Mouse (Mus musculus) heart, postnatal 0 days (tissue): ENCODE results near the gene Fbxo7. TPM values are rescaled to one million over a fixed set of nuclear protein-coding genes. Genes with fewer than 3 reads are reported as not detected.

Experiments used
- ATAC-seq: fragments of 200-750 bp; cut with Nextera tagmentation; 2 replicates; pipeline ENCODE4 v1.8.0; 2017; ENCODE audit warnings: low read depth, moderate number of reproducible peaks, moderate library complexity; ENCODE audit not compliant: insufficient read depth
- DNase-seq: peaks from one replicate; pipeline ENCODE4 v3.0.0-alpha.2; 2016; ENCODE audit warnings: low spot score
- H3K27ac ChIP-seq: fragments of 300-500 bp; sonication (generic); 2 replicates; pipeline ENCODE4 v1.5.1; 2014; ENCODE audit warnings: low read depth, mild to moderate bottlenecking
- H3K27me3 ChIP-seq: fragments of 300-500 bp; sonication (generic); 2 replicates; pipeline ENCODE4 v1.6.1; 2014; ENCODE audit warnings: low read length, mixed read lengths; ENCODE audit not compliant: control insufficient read depth, insufficient read depth
- H3K36me3 ChIP-seq: fragments of 300-500 bp; sonication (generic); replicated peaks from 2 replicates; pipeline ENCODE4 v1.6.1; 2014; ENCODE audit warnings: low read length, mixed read lengths; ENCODE audit not compliant: control insufficient read depth, insufficient read depth
- H3K4me1 ChIP-seq: fragments of 300-500 bp; sonication (generic); 2 replicates; pipeline ENCODE4 v1.6.1; 2014; ENCODE audit warnings: antibody characterized with exemption; ENCODE audit not compliant: control insufficient read depth, insufficient read depth
- H3K4me2 ChIP-seq: fragments of 300-500 bp; sonication (generic); 2 replicates; pipeline ENCODE4 v1.6.1; 2014; ENCODE audit warnings: low read depth, mild to moderate bottlenecking, low read length, moderate library complexity
- H3K4me3 ChIP-seq: fragments of 300-500 bp; sonication (generic); 2 replicates; pipeline ENCODE4 v1.5.1; 2014; ENCODE audit warnings: low read depth, low read length
- H3K9ac ChIP-seq: fragments of 300-500 bp; sonication (generic); replicated peaks from 2 replicates; pipeline ENCODE4 v1.6.1; 2014; ENCODE audit warnings: low read depth, low read length, mixed read lengths
- H3K9me3 ChIP-seq: fragments of 300-500 bp; sonication (generic); replicated peaks from 2 replicates; pipeline ENCODE4 v1.6.1; 2016; ENCODE audit warnings: low read length; ENCODE audit not compliant: control insufficient read depth
- CTCF ChIP-seq: IDR thresholded peaks from 2 replicates; pipeline ENCODE4 v1.5.1; 2016; ENCODE audit warnings: antibody characterized with exemption, control low read depth, low read depth
- EP300 ChIP-seq: IDR thresholded peaks from 2 replicates; pipeline ENCODE4 v1.6.1; 2016; ENCODE audit warnings: antibody characterized with exemption, low read depth
- WGBS: fragments of 180-500 bp; shearing (Covaris S2); extraction: QIAGEN DNeasy Blood & Tissue Kit; methylation state at CpG from one replicate; pipeline ENCODE4 v1.1.7; 2014; 5-methylcytosine and 5-hydroxymethylcytosine counted together
- polyA plus RNA-seq: library from polyadenylated mRNA; unstranded; fragments of >200 nt; fragmentation: Nextera tagmentation; extraction: Ambion mirVana; gene quantifications from 2 replicates; pipeline ENCODE4 v1.2.1, GENCODE M21; 2015
- total RNA-seq: library from RNA; depleted of rRNA; stranded (reverse); fragments of >200 nt; gene quantifications from 2 replicates; pipeline ENCODE4 v1.2.3, GENCODE M21; 2014; ENCODE audit warnings: low replicate concordance

The Fbxo7 gene
- total and polyA plus RNA-seq, 2 experiments from 2014 or later: 16.1 to 19.9 TPM

- peaks cover 6% of the 10 kb centered on the region; the same call in 1 of the 2 replicates for H3K9me3 ChIP-seq
- 90% methylated on average over 8 of the region's 8 CpGs for WGBS
- H3K36me3 ChIP-seq: no peaks in the 10 kb centered on the region
- TF ChIP-seq CTCF: no peak
- TF ChIP-seq EP300: no peak
- DNase-seq: no peak
- ATAC-seq: no peak
- no peak overlapping the region for H3K4me2 ChIP-seq
- H3K4me3 ChIP-seq: no peak overlapping the region
- no peaks in the 10 kb centered on the region; the same call in 1 of the 2 replicates for H3K4me1 ChIP-seq
- H3K9ac ChIP-seq: no peak overlapping the region
- H3K27me3 ChIP-seq: no peaks in the 10 kb centered on the region
- no peak overlapping the region for H3K27ac ChIP-seq
These were observed 41.2 kb downstream of the Fbxo7 start for GRCm38 (mm10) chr10:86063018-86063384.

- Histone ChIP-seq H3K9me3 (peaks cover 6% of the 10 kb centered on the region; the same call in 1 of the 2 replicates), H3K4me3 (no peak overlapping the region), H3K9ac (no peak overlapping the region), H3K4me1 (no peaks in the 10 kb centered on the region; the same call in 1 of the 2 replicates), H3K36me3 (no peaks in the 10 kb centered on the region), H3K4me2 (no peak overlapping the region), H3K27me3 (no peaks in the 10 kb centered on the region), H3K27ac (no peak overlapping the region)
- 9% methylated on average over 4 of the region's 4 CpGs for WGBS
- ATAC-seq (peak; percentile 85), DNase-seq (peak; percentile 93)
- TF ChIP-seq CTCF (peak; percentile 94), EP300 (no peak)
These were observed 43.2 kb downstream of the Fbxo7 start for GRCm38 (mm10) chr10:86064937-86065336.

- H3K4me1 ChIP-seq: no peaks in the 10 kb centered on the region; the same call in 1 of the 2 replicates
These were observed 43.9 kb downstream of the Fbxo7 start for GRCm38 (mm10) chr10:86065661-86066060.

GRCm38 (mm10) chr10:86066651-86067050 lies 44.9 kb downstream of the Fbxo7 start:
- DNase-seq: no peak
- H3K27ac ChIP-seq: no peak overlapping the region
- TF ChIP-seq EP300 (no peak), CTCF (no peak)
- H3K4me2 ChIP-seq: no peak overlapping the region
- no peaks in the 10 kb centered on the region for H3K27me3 ChIP-seq
- no peaks in the 10 kb centered on the region for H3K36me3 ChIP-seq
- no peak for ATAC-seq
- no peaks in the 10 kb centered on the region; the same call in 1 of the 2 replicates for H3K4me1 ChIP-seq
- no peak overlapping the region for H3K4me3 ChIP-seq
- no peak overlapping the region for H3K9ac ChIP-seq
- 69% methylated on average over 5 of the region's 5 CpGs for WGBS
- H3K9me3 ChIP-seq: peaks cover 6% of the 10 kb centered on the region; the same call in 1 of the 2 replicates

More at GRCm38 (mm10) chr10:86065661-86066060, 43.9 kb downstream of the Fbxo7 start:
- Histone ChIP-seq H3K9me3 (peaks cover 6% of the 10 kb centered on the region; the same call in 1 of the 2 replicates), H3K27me3 (no peaks in the 10 kb centered on the region), H3K36me3 (no peaks in the 10 kb centered on the region), H3K4me2 (no peak overlapping the region), H3K4me3 (no peak overlapping the region), H3K27ac (no peak overlapping the region), H3K9ac (no peak overlapping the region)
- TF ChIP-seq EP300 (no peak), CTCF (no peak)
- ATAC-seq: no peak
- no peak for DNase-seq
- 70% methylated on average over 1 of the region's 1 CpGs for WGBS

- TF ChIP-seq EP300 (no peak), CTCF (no peak)
- H3K9me3 ChIP-seq: no peaks in the 10 kb centered on the region
- H3K36me3 ChIP-seq: no peaks in the 10 kb centered on the region
- H3K27ac ChIP-seq: no peak overlapping the region
- no peak for ATAC-seq
- no peaks in the 10 kb centered on the region for H3K27me3 ChIP-seq
- no peak overlapping the region for H3K4me3 ChIP-seq
- no peak overlapping the region for H3K9ac ChIP-seq
- WGBS: 66% methylated on average over 10 of the region's 10 CpGs
- H3K4me1 ChIP-seq: no peaks in the 10 kb centered on the region; the same call in 1 of the 2 replicates
- DNase-seq: no peak
- no peak overlapping the region for H3K4me2 ChIP-seq
These were observed 46.1 kb downstream of the Fbxo7 start for GRCm38 (mm10) chr10:86067911-86068310.

GRCm38 (mm10) chr10:86069341-86069740 lies 47.6 kb downstream of the Fbxo7 start:
- peaks cover 5% of the 10 kb centered on the region; the same call in 1 of the 2 replicates for H3K9me3 ChIP-seq
- 63% methylated on average over 3 of the region's 3 CpGs for WGBS
- no peaks in the 10 kb centered on the region for H3K27me3 ChIP-seq
- TF ChIP-seq CTCF (no peak), EP300 (no peak)
- no peak overlapping the region for H3K4me3 ChIP-seq
- no peak overlapping the region for H3K4me2 ChIP-seq
- H3K9ac ChIP-seq: no peak overlapping the region
- no peak for ATAC-seq
- no peak for DNase-seq
- H3K4me1 ChIP-seq: no peaks in the 10 kb centered on the region; the same call in 1 of the 2 replicates
- no peaks in the 10 kb centered on the region for H3K36me3 ChIP-seq
- no peak overlapping the region for H3K27ac ChIP-seq
